Mouse (Mus musculus): Measurements from ENCODE around the gene Hdac4. TPM values are rescaled to one million over a fixed set of nuclear protein-coding genes. Genes with fewer than 3 reads are reported as not detected.
A peak's percentile ranks its signal among the peaks of the same experiment; 100 is the strongest.

Gene Hdac4
- polyA plus RNA-seq, 1 experiment from 2014 or later: 27.6 TPM

DNA sequence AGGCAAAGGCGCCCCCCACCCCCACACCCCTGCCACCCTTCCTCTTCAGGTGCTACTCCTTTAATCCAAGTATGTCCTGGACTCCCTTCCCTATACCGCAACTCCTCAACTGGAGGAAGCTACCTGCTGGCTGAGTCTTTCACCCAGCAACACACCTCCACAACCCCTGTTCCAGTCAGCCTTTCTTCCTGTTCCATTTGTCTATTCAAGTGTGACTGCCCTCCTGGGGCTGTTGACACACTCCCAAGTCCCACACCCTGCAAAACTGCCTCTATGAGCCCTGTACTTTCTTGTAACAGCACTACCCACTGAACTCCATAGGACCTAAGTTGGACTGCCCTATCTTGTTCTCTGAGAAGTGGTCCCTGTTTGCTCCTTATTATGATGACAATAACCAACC is 195.3 kb downstream of the Hdac4 start:
- Histone ChIP-seq H3K27me3 (replicated peaks; ENCODE audit: control insufficient read depth, insufficient read depth, low read length) (no peaks in the 10 kb centered on the region), H3K4me2 (ENCODE audit: low read length) (no peak overlapping the region), H3K9ac (ENCODE audit: low read depth, low read length) (no peak overlapping the region), H3K36me3 (ENCODE audit: control insufficient read depth, insufficient read depth, low read length) (0 out of 2 replicates have a peak, but pooled peaks cover 2% of the 10 kb centered on the region), H3K9me3 (ENCODE audit: control insufficient read depth, low read length) (no peaks in the 10 kb centered on the region), H3K4me3 (ENCODE audit: low read length) (no peak overlapping the region), H3K27ac (ENCODE audit: low read depth, low read length) (no peak overlapping the region), H3K4me1 (ENCODE audit: control insufficient read depth, insufficient read depth, low read depth, low read length) (no peaks in the 10 kb centered on the region)
- no peak for ATAC-seq
- 92% methylated on average over 2 of the region's 2 CpGs for WGBS

DNA sequence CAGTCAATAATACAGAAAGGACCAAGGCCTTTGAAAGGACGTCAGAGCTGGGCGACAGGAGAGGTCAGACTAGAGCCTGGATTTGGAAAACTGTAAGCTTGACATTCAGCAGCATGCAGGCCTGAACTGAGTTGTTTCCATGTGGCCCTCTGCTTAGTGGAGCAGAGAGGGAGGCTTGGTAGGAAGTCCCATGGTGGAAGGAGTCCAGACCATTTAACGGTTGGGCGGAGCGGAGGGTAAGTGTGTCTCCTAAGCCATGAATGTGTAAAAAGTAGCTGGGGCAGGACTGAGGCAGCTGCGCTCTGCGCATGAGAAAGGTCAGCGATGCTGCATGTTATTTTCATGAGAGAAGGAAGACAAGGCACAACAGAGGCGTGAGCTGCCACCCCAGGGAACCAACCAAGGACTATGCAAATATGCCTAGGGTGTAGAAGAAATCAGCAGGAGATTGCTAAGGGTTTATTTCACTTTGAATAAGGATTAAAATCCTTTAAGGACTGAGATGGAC is 201.8 kb downstream of the Hdac4 start:
- no peak overlapping the region for H3K27ac ChIP-seq (ENCODE audit: low read depth, low read length)
- H3K4me3 ChIP-seq (ENCODE audit: low read length): no peak overlapping the region
- H3K36me3 ChIP-seq (ENCODE audit: control insufficient read depth, insufficient read depth, low read length): peaks cover 16% of the 10 kb centered on the region
- H3K9ac ChIP-seq (ENCODE audit: low read depth, low read length): no peak overlapping the region
- H3K27me3 ChIP-seq (replicated peaks; ENCODE audit: control insufficient read depth, insufficient read depth, low read length): no peaks in the 10 kb centered on the region
- no peaks in the 10 kb centered on the region for H3K9me3 ChIP-seq (ENCODE audit: control insufficient read depth, low read length)
- 71% methylated on average over 9 of the region's 9 CpGs for WGBS
- no peak overlapping the region for H3K4me2 ChIP-seq (ENCODE audit: low read length)
- ATAC-seq: peak; percentile 40; the same call in 1 of the 2 replicates
- no peaks in the 10 kb centered on the region for H3K4me1 ChIP-seq (ENCODE audit: control insufficient read depth, insufficient read depth, low read depth, low read length)

DNA sequence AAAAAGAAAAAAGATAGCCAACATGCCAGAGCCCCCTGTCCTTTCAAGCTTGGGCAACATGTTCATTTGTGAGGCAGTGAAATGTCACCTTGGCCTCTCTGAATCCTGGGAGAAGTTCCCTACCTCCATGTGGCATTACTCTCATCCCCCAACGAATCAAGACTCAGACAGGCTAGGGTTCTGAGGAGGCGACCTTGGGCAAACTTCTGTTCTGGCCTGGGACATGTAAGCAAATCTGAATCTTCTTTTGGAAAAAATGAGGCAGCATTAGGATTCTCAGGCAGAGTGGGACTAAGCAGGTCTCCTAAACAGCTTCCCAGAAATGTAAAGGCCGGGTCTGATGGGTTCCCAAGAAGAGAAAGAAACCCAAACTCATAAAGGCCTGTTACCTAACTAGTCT is 202.8 kb downstream of the Hdac4 start:
- Histone ChIP-seq H3K27ac (ENCODE audit: low read depth, low read length) (no peak overlapping the region), H3K4me3 (ENCODE audit: low read length) (no peak overlapping the region), H3K36me3 (ENCODE audit: control insufficient read depth, insufficient read depth, low read length) (peaks cover 16% of the 10 kb centered on the region), H3K27me3 (replicated peaks; ENCODE audit: control insufficient read depth, insufficient read depth, low read length) (no peaks in the 10 kb centered on the region), H3K4me1 (ENCODE audit: control insufficient read depth, insufficient read depth, low read depth, low read length) (no peaks in the 10 kb centered on the region), H3K9me3 (ENCODE audit: control insufficient read depth, low read length) (no peaks in the 10 kb centered on the region), H3K9ac (ENCODE audit: low read depth, low read length) (no peak overlapping the region), H3K4me2 (ENCODE audit: low read length) (no peak overlapping the region)
- WGBS: 93% methylated on average over 3 of the region's 3 CpGs
- ATAC-seq: no peak

DNA sequence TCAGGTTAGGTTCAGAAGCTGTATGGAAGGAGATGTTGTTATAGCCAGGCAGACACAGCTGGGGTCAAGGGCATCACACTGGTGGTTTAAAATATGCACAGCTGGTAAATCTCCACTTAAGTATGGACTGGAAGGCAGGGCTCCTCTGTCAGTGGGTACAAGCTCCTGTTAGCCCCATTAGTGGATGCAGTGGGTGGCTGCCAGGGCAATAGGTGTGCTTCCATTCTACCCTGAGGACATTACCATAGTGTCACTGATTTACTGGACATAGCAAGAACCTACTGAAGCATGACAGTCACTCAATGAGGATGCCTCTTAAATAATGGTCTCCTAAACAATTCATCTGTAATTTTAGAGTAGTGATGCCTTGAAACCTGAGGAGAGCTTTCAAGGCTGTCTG is 203.9 kb downstream of the Hdac4 start:
- peaks cover 22% of the 10 kb centered on the region for H3K36me3 ChIP-seq (ENCODE audit: control insufficient read depth, insufficient read depth, low read length)
- no peak for ATAC-seq
- H3K4me3 ChIP-seq (ENCODE audit: low read length): no peak overlapping the region
- H3K4me1 ChIP-seq (ENCODE audit: control insufficient read depth, insufficient read depth, low read depth, low read length): no peaks in the 10 kb centered on the region
- H3K9ac ChIP-seq (ENCODE audit: low read depth, low read length): no peak overlapping the region
- H3K4me2 ChIP-seq (ENCODE audit: low read length): no peak overlapping the region
- no peaks in the 10 kb centered on the region for H3K27me3 ChIP-seq (replicated peaks; ENCODE audit: control insufficient read depth, insufficient read depth, low read length)
- no peak overlapping the region for H3K27ac ChIP-seq (ENCODE audit: low read depth, low read length)
- H3K9me3 ChIP-seq (ENCODE audit: control insufficient read depth, low read length): no peaks in the 10 kb centered on the region

DNA sequence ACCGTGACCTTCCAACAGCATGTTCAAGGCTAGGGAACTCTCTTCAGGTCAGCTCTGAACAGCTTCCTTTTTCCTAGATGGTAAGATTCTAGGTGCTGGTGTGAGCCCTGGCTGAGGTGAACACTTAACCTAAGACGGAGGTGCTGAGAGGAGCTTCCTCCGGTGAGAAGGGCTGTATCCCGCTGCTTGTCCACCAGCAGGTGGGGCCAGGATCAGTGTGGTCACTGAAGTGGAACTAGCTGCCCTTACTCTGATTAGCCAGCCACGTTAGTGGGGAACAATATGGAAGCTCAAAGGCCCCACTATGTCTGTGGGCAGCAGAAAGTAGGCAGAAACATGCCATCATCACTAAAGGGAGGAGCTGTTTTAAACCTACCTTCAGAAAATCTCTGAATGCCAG is 204.6 kb downstream of the Hdac4 start:
- no peak overlapping the region for H3K4me2 ChIP-seq (ENCODE audit: low read length)
- H3K4me1 ChIP-seq (ENCODE audit: control insufficient read depth, insufficient read depth, low read depth, low read length): no peaks in the 10 kb centered on the region
- no peak overlapping the region for H3K4me3 ChIP-seq (ENCODE audit: low read length)
- no peak overlapping the region for H3K9ac ChIP-seq (ENCODE audit: low read depth, low read length)
- whole genome bisulfite sequencing: 76% methylated on average over 5 of the region's 5 CpGs
- H3K27ac ChIP-seq (ENCODE audit: low read depth, low read length): no peak overlapping the region
- H3K9me3 ChIP-seq (ENCODE audit: control insufficient read depth, low read length): no peaks in the 10 kb centered on the region
- no peaks in the 10 kb centered on the region for H3K27me3 ChIP-seq (replicated peaks; ENCODE audit: control insufficient read depth, insufficient read depth, low read length)
- no peak for ATAC-seq
- H3K36me3 ChIP-seq (ENCODE audit: control insufficient read depth, insufficient read depth, low read length): peaks cover 26% of the 10 kb centered on the region

DNA sequence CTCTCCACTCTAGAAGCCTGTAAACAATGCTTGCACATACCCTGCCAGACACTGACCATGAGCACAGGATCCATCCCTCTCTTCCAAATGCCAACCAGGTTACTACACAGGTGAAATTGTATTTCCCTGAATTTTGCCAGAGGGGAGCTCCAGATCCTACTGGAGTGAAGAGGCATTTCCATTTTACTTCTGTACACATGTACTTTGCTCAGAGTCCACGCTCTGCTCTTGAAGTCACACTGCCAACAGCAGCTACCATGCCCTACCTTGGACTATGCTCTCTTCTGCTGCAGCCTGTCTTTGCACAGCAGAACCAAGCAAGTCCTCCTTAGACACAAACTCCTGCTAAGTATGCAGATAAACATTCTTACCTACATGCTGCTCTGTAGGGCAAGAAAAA is 206.6 kb downstream of the Hdac4 start:
- no peak overlapping the region for H3K9ac ChIP-seq (ENCODE audit: low read depth, low read length)
- no peaks in the 10 kb centered on the region for H3K9me3 ChIP-seq (ENCODE audit: control insufficient read depth, low read length)
- no peaks in the 10 kb centered on the region for H3K4me1 ChIP-seq (ENCODE audit: control insufficient read depth, insufficient read depth, low read depth, low read length)
- H3K36me3 ChIP-seq (ENCODE audit: control insufficient read depth, insufficient read depth, low read length): peaks cover 30% of the 10 kb centered on the region
- no peaks in the 10 kb centered on the region for H3K27me3 ChIP-seq (replicated peaks; ENCODE audit: control insufficient read depth, insufficient read depth, low read length)
- ATAC-seq: no peak
- no peak overlapping the region for H3K4me2 ChIP-seq (ENCODE audit: low read length)
- H3K4me3 ChIP-seq (ENCODE audit: low read length): no peak overlapping the region
- no peak overlapping the region for H3K27ac ChIP-seq (ENCODE audit: low read depth, low read length)
- 100% methylated on average over 1 of the region's 1 CpGs for WGBS

DNA sequence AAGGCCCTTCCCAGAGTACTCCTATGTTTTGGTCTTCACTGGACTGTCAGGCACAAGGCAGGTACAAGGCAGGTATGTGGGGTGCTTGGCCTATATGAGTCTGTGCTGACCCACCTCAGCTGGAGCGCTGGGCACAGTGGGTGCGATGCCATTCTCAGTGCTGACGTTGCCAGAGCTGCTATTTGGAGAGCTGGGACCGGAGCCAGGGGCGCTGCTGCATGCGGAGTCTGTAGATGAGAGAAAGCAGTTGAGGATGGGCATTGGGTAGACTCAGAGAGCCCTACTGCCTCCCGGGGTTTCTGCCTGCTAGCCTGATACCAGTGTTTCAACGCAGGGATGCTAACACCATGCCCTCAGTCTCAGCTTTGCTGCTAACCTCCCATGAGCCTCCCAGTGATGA is 208.1 kb downstream of the Hdac4 start:
- peaks cover 34% of the 10 kb centered on the region for H3K36me3 ChIP-seq (ENCODE audit: control insufficient read depth, insufficient read depth, low read length)
- no peak overlapping the region for H3K27ac ChIP-seq (ENCODE audit: low read depth, low read length)
- H3K4me1 ChIP-seq (ENCODE audit: control insufficient read depth, insufficient read depth, low read depth, low read length): no peaks in the 10 kb centered on the region
- H3K27me3 ChIP-seq (replicated peaks; ENCODE audit: control insufficient read depth, insufficient read depth, low read length): no peaks in the 10 kb centered on the region
- no peak for ATAC-seq
- H3K9me3 ChIP-seq (ENCODE audit: control insufficient read depth, low read length): no peaks in the 10 kb centered on the region
- no peak overlapping the region for H3K4me3 ChIP-seq (ENCODE audit: low read length)
- WGBS: 76% methylated on average over 8 of the region's 8 CpGs
- no peak overlapping the region for H3K9ac ChIP-seq (ENCODE audit: low read depth, low read length)
- no peak overlapping the region for H3K4me2 ChIP-seq (ENCODE audit: low read length)

DNA sequence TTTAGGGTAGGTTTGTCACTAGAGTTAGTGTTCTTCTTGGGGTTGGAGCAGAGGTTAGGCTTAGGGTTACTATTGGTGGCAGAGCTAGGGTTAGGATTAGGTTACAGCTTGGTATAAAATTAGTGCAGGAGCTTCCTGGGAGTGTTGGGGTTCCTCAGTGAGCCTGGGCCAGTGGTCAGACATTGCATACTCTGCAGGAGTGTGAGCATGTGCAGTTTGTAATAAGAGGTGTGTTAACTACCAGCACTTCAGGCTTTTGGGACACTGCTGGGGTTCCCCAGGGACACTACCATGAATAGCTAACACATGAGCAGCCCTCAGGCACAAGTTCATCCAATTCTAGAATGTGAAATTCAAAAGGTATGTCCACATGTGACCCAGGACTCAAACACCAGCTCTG is 209.7 kb downstream of the Hdac4 start:
- H3K4me1 ChIP-seq (ENCODE audit: control insufficient read depth, insufficient read depth, low read depth, low read length): no peaks in the 10 kb centered on the region
- ATAC-seq: no peak
- H3K4me2 ChIP-seq (ENCODE audit: low read length): no peak overlapping the region
- no peaks in the 10 kb centered on the region for H3K9me3 ChIP-seq (ENCODE audit: control insufficient read depth, low read length)
- H3K36me3 ChIP-seq (ENCODE audit: control insufficient read depth, insufficient read depth, low read length): peaks cover 34% of the 10 kb centered on the region
- no peak overlapping the region for H3K9ac ChIP-seq (ENCODE audit: low read depth, low read length)
- no peak overlapping the region for H3K4me3 ChIP-seq (ENCODE audit: low read length)
- no peak overlapping the region for H3K27ac ChIP-seq (ENCODE audit: low read depth, low read length)
- H3K27me3 ChIP-seq (replicated peaks; ENCODE audit: control insufficient read depth, insufficient read depth, low read length): no peaks in the 10 kb centered on the region

DNA sequence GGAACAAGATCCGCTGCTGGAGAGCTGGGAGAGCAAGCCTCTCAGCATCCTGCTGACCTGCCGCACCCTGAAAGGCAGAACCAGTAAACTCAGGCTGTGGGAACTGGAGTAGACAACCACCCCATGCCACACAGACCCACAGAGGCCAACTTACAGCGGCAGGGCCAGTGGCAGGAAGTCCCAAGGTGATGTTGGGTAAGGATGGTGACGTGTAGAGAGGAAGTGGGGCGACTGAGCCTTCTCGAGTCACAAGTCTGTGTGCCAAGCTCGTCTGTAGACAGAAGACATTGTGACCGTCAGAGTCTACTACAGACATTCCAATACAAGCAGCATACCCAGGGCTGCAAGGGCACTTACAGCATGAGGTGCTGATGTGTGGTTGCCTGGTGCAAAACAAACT is 211.0 kb downstream of the Hdac4 start:
- ATAC-seq: no peak
- Histone ChIP-seq H3K9ac (ENCODE audit: low read depth, low read length) (no peak overlapping the region), H3K36me3 (ENCODE audit: control insufficient read depth, insufficient read depth, low read length) (peaks cover 28% of the 10 kb centered on the region), H3K4me2 (ENCODE audit: low read length) (no peak overlapping the region), H3K4me1 (ENCODE audit: control insufficient read depth, insufficient read depth, low read depth, low read length) (no peaks in the 10 kb centered on the region), H3K27ac (ENCODE audit: low read depth, low read length) (no peak overlapping the region), H3K4me3 (ENCODE audit: low read length) (no peak overlapping the region), H3K9me3 (ENCODE audit: control insufficient read depth, low read length) (no peaks in the 10 kb centered on the region), H3K27me3 (replicated peaks; ENCODE audit: control insufficient read depth, insufficient read depth, low read length) (no peaks in the 10 kb centered on the region)
- 90% methylated on average over 8 of the region's 8 CpGs for WGBS

DNA sequence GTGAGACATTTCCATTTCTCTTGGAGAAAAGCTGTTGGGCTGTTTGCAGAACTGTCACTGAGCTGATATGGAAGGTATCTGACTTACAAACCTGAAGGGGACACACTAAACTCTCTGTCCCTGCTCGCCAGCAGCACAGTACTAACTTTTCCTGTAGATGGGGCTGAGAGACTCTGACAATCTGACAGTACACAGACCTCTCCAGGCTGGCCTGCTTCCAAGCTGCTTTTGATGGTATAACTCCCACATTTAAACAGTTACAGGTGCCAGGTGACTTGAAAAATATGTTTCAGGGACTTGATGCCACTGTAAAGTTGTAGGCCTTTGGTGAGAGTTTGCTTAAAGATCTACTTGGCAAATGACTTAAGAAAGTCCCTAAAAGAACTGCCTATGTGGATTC is 214.1 kb downstream of the Hdac4 start:
- Histone ChIP-seq H3K9me3 (ENCODE audit: control insufficient read depth, low read length) (no peaks in the 10 kb centered on the region), H3K27ac (ENCODE audit: low read depth, low read length) (no peak overlapping the region), H3K4me1 (ENCODE audit: control insufficient read depth, insufficient read depth, low read depth, low read length) (no peaks in the 10 kb centered on the region), H3K9ac (ENCODE audit: low read depth, low read length) (no peak overlapping the region), H3K27me3 (replicated peaks; ENCODE audit: control insufficient read depth, insufficient read depth, low read length) (no peaks in the 10 kb centered on the region), H3K4me2 (ENCODE audit: low read length) (no peak overlapping the region), H3K4me3 (ENCODE audit: low read length) (no peak overlapping the region), H3K36me3 (ENCODE audit: control insufficient read depth, insufficient read depth, low read length) (peaks cover 20% of the 10 kb centered on the region)
- 94% methylated on average over 1 of the region's 1 CpGs for WGBS
- no peak for ATAC-seq

All from hindbrain, embryonic 16.5 days (tissue).